Mouse (Mus musculus) forebrain, postnatal 0 days (tissue): ENCODE measurements around the gene Cdk9. TPM values are rescaled to one million over a fixed set of nuclear protein-coding genes. Genes with fewer than 3 reads are reported as not detected.

Source experiments
- ATAC-seq: fragments of 200-750 bp; cut with Nextera tagmentation; 2 replicates; pipeline ENCODE4 v1.8.0; 2017; ENCODE audit warnings: mild to moderate bottlenecking, moderate library complexity
- DNase-seq: peaks from one replicate; pipeline ENCODE4 v3.0.0-alpha.2; 2015
- H3K27ac ChIP-seq: fragments of 300-500 bp; sonication (generic); 2 replicates; pipeline ENCODE4 v1.5.1; 2014; ENCODE audit warnings: low read depth, mild to moderate bottlenecking, antibody characterized with exemption, low read length, moderate library complexity, mixed read lengths
- H3K27me3 ChIP-seq: fragments of 300-500 bp; sonication (generic); 2 replicates; pipeline ENCODE4 v1.6.1; 2014; ENCODE audit warnings: mild to moderate bottlenecking, low read length, mixed read lengths; ENCODE audit not compliant: insufficient read depth
- H3K36me3 ChIP-seq: fragments of 300-500 bp; sonication (generic); 2 replicates; pipeline ENCODE4 v1.6.1; 2014; ENCODE audit warnings: mild to moderate bottlenecking, moderate library complexity; ENCODE audit not compliant: insufficient read depth
- H3K4me1 ChIP-seq: fragments of 300-500 bp; sonication (generic); 2 replicates; pipeline ENCODE4 v1.6.1; 2014; ENCODE audit warnings: antibody characterized with exemption; ENCODE audit not compliant: insufficient read depth
- H3K4me2 ChIP-seq: fragments of 300-500 bp; sonication (generic); 2 replicates; pipeline ENCODE4 v1.6.1; 2014; ENCODE audit warnings: low read depth, mild to moderate bottlenecking, moderate library complexity
- H3K4me3 ChIP-seq: fragments of 300-500 bp; sonication (generic); 2 replicates; pipeline ENCODE4 v1.5.1; 2014; ENCODE audit warnings: low read depth, low read length, mixed read lengths
- H3K9ac ChIP-seq: fragments of 300-500 bp; sonication (generic); 2 replicates; pipeline ENCODE4 v1.6.1; 2014; ENCODE audit warnings: mild to moderate bottlenecking
- H3K9me3 ChIP-seq: fragments of 300-500 bp; sonication (generic); 2 replicates; pipeline ENCODE4 v1.6.1; 2016; ENCODE audit warnings: low read length
- CTCF ChIP-seq: sonication (generic); IDR thresholded peaks from 2 replicates; pipeline ENCODE4 v1.5.1; 2016; ENCODE audit warnings: antibody characterized with exemption, control low read depth, low read depth
- WGBS: fragments of 180-500 bp; shearing (Covaris S2); extraction: QIAGEN DNeasy Blood & Tissue Kit; methylation state at CpG from one replicate; pipeline ENCODE4 v1.1.7; 2014; 5-methylcytosine and 5-hydroxymethylcytosine counted together
- polyA plus RNA-seq: library from polyadenylated mRNA; unstranded; fragments of >200 nt; fragmentation: Nextera tagmentation; extraction: Ambion mirVana; gene quantifications from 2 replicates; pipeline ENCODE4 v1.2.1, GENCODE M21; 2015
- total RNA-seq: library from RNA; depleted of rRNA; stranded (reverse); fragments of >200 nt; gene quantifications from 2 replicates; pipeline ENCODE4 v1.2.3, GENCODE M21; 2014

The Cdk9 gene
- total and polyA plus RNA-seq, 2 experiments from 2014 or later = 66.5 to 90.5 TPM

DNA sequence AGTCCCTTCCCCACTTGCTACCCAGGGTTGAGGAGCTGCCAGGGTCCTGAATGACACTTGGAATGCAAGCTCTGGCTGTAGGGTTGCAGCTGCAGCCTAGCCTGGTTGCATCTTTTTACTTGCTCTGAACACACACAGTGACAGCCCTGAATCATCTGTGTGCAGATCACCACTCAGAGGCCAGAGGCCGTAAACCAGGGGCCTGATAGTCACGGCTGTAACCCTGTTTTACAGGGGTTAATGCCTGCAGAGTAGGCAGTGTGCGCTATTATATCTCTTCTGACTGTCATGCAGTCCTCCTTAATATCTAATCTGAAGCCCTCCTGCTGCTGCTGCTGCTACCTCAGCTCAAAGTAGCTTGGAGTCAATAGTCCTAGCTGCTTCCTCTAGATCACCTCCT lies 43.0 kb downstream of the Cdk9 start:
- Histone ChIP-seq H3K27me3 (no peaks in the 10 kb centered on the region), H3K4me1 (no peaks in the 10 kb centered on the region), H3K36me3 (no peaks in the 10 kb centered on the region), H3K9me3 (no peaks in the 10 kb centered on the region), H3K27ac (no peak overlapping the region), H3K4me3 (no peak overlapping the region), H3K9ac (no peak overlapping the region), H3K4me2 (no peak overlapping the region)
- DNase-seq (no peak), ATAC-seq (no peak)
- WGBS = 79% methylated on average over 3 of the region's 3 CpGs
- no peak for TF ChIP-seq CTCF

- ATAC-seq (no peak), DNase-seq (no peak)
- H3K9ac ChIP-seq = no peak overlapping the region
- no peaks in the 10 kb centered on the region for H3K4me1 ChIP-seq
- H3K4me3 ChIP-seq = no peak overlapping the region
- H3K36me3 ChIP-seq = no peaks in the 10 kb centered on the region
- H3K4me2 ChIP-seq = no peak overlapping the region
- TF ChIP-seq CTCF = no peak
- H3K27me3 ChIP-seq = no peaks in the 10 kb centered on the region
- no peaks in the 10 kb centered on the region for H3K9me3 ChIP-seq
- H3K27ac ChIP-seq = no peak overlapping the region
- 58% methylated on average over 7 of the region's 7 CpGs for WGBS
Observed at GRCm38 (mm10) chr2:32668176-32668575, 44.7 kb downstream of the Cdk9 start.

- DNase-seq (peak; percentile 12), ATAC-seq (no peak)
- no peak for TF ChIP-seq CTCF
- WGBS = 20% methylated on average over 11 of the region's 11 CpGs
- Histone ChIP-seq H3K36me3 (no peaks in the 10 kb centered on the region), H3K4me1 (no peaks in the 10 kb centered on the region), H3K9ac (no peak overlapping the region), H3K4me3 (no peak overlapping the region), H3K9me3 (no peaks in the 10 kb centered on the region), H3K27me3 (no peaks in the 10 kb centered on the region), H3K4me2 (no peak overlapping the region), H3K27ac (no peak overlapping the region)
Observed at GRCm38 (mm10) chr2:32667775-32668174, 45.1 kb downstream of the Cdk9 start.

DNA sequence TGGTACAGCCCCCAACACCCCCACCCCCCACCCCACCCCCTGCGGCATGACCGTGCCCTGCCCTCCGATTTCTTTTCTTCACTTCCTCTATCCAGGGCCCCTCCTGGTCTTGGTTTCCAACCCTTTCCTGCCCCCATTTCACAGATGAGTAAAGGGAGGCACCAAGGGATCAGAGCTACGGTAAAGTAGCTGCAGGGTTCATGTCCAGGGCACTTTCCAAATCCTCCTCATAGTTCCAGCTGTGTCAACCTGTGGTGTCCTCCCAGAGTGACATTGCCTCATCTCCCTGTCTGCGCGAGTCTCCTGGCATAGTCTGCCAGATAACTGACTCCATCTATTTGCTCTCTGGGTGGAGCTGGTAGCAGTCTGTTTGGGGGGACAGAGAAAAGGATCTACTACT lies 47.0 kb downstream of the Cdk9 start:
- DNase-seq = no peak
- ATAC-seq = no peak
- H3K4me1 ChIP-seq = no peaks in the 10 kb centered on the region
- H3K27ac ChIP-seq = no peak overlapping the region
- no peak overlapping the region for H3K4me2 ChIP-seq
- no peak for TF ChIP-seq CTCF
- no peaks in the 10 kb centered on the region for H3K27me3 ChIP-seq
- no peaks in the 10 kb centered on the region for H3K36me3 ChIP-seq
- H3K9me3 ChIP-seq = no peaks in the 10 kb centered on the region
- H3K4me3 ChIP-seq = no peak overlapping the region
- H3K9ac ChIP-seq = no peak overlapping the region
- WGBS = 88% methylated on average over 6 of the region's 6 CpGs

GRCm38 (mm10) chr2:32665345-32665744 lies 47.5 kb downstream of the Cdk9 start:
- no peaks in the 10 kb centered on the region for H3K36me3 ChIP-seq
- H3K9me3 ChIP-seq = no peaks in the 10 kb centered on the region
- no peak for TF ChIP-seq CTCF
- no peak overlapping the region for H3K9ac ChIP-seq
- H3K27ac ChIP-seq = no peak overlapping the region
- WGBS = 80% methylated on average over 8 of the region's 8 CpGs
- no peaks in the 10 kb centered on the region for H3K4me1 ChIP-seq
- no peak overlapping the region for H3K4me3 ChIP-seq
- ATAC-seq (no peak), DNase-seq (no peak)
- H3K27me3 ChIP-seq = no peaks in the 10 kb centered on the region
- no peak overlapping the region for H3K4me2 ChIP-seq

DNA sequence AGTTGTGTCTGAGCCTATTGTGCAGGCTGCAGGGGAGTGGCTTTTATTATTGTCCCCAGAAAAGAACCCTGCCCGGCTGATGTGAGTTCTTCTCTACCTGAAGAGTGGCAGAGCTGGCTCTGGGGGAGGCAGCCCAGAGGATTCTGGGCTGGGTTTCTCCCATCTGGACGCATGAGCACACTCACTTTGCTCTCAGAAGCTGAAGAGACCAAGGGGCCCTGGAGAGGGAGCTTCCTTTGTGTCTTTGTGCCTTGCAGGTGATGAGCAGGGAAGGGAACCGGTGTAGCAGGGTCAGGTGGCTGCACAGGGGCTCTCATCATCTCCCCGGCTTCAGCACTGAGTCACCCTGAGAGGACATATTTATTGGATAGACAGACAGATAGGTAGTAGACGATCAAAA lies 50.6 kb downstream of the Cdk9 start:
- Histone ChIP-seq H3K27ac (no peak overlapping the region), H3K4me3 (no peak overlapping the region), H3K9ac (no peak overlapping the region), H3K27me3 (no peaks in the 10 kb centered on the region), H3K4me1 (no peaks in the 10 kb centered on the region), H3K36me3 (no peaks in the 10 kb centered on the region), H3K9me3 (no peaks in the 10 kb centered on the region), H3K4me2 (no peak overlapping the region)
- TF ChIP-seq CTCF = no peak
- DNase-seq = no peak
- no peak for ATAC-seq
- 55% methylated on average over 5 of the region's 5 CpGs for WGBS

DNA sequence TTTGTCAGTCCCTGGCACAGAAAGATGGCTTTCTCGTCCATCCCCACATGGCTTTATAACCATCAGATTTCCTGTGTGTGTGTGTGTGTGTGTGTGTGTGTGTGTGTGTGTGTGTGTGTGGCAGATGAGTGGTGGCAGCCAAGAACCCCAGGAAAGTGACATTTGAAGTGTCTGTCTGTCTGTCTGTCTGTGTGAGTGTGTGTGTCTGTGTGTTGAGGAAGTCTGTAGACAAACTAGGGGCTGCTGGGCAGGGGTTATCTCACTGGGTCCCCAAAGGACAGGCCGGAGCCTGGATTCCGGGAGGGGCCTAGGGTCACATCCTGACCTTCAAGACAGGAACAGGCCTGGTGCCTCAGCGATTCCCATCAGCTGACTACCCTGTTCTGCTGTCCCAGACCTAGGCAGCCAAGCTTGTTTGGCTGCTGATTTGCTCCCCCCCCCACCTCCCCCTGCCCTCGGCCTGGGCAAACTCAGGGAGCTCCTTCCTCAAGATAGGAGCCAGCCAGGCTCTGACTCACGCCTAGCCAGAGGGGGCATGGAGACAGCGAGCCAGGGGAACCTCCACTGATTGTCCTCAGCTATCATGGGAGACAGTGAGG lies 51.3 kb downstream of the Cdk9 start:
- no peaks in the 10 kb centered on the region for H3K36me3 ChIP-seq
- ATAC-seq = no peak
- H3K27ac ChIP-seq = no peak overlapping the region
- H3K9me3 ChIP-seq = no peaks in the 10 kb centered on the region
- H3K4me3 ChIP-seq = no peak overlapping the region
- no peaks in the 10 kb centered on the region for H3K27me3 ChIP-seq
- no peaks in the 10 kb centered on the region for H3K4me1 ChIP-seq
- no peak overlapping the region for H3K9ac ChIP-seq
- WGBS = 63% methylated on average over 7 of the region's 7 CpGs
- no peak for DNase-seq
- no peak for TF ChIP-seq CTCF
- no peak overlapping the region for H3K4me2 ChIP-seq
